Mouse (Mus musculus) stomach, embryonic 16.5 days (tissue): ENCODE measurements around the gene Zdhhc1. TPM values are rescaled to one million over a fixed set of nuclear protein-coding genes. Genes with fewer than 3 reads are reported as not detected.

ENCODE experiments used
- ATAC-seq: fragments of 200-750 bp; cut with Nextera tagmentation; 2 replicates; pipeline ENCODE4 v1.8.0; 2017; ENCODE audit warnings: moderate number of reproducible peaks, moderate TSS enrichment; ENCODE audit not compliant: insufficient read depth, low FRiP score
- H3K27ac ChIP-seq: fragments of 300-500 bp; sonication (generic); 2 replicates; pipeline ENCODE4 v1.5.1; 2014; ENCODE audit warnings: low read length
- H3K27me3 ChIP-seq: fragments of 300-500 bp; sonication (generic); 2 replicates; pipeline ENCODE4 v1.6.1; 2014; ENCODE audit warnings: low read length, control low read depth, mixed read lengths; ENCODE audit not compliant: control insufficient read depth, insufficient read depth
- H3K36me3 ChIP-seq: fragments of 300-500 bp; sonication (generic); 2 replicates; pipeline ENCODE4 v1.6.1; 2014; ENCODE audit warnings: low read length; ENCODE audit not compliant: control insufficient read depth, insufficient read depth
- H3K4me1 ChIP-seq: fragments of 300-500 bp; sonication (generic); 2 replicates; pipeline ENCODE4 v1.6.1; 2014; ENCODE audit warnings: low read length, control low read depth, mixed read lengths; ENCODE audit not compliant: control insufficient read depth, insufficient read depth
- H3K4me2 ChIP-seq: fragments of 300-500 bp; sonication (generic); 2 replicates; pipeline ENCODE4 v1.6.1; 2014; ENCODE audit warnings: low read depth, low read length, mixed read lengths
- H3K4me3 ChIP-seq: fragments of 300-500 bp; sonication (generic); replicated peaks from 2 replicates; pipeline ENCODE4 v1.5.1; 2014; ENCODE audit warnings: mild to moderate bottlenecking, low read length
- H3K9ac ChIP-seq: fragments of 300-500 bp; sonication (generic); 2 replicates; pipeline ENCODE4 v1.6.1; 2014; ENCODE audit warnings: low read length
- H3K9me3 ChIP-seq: fragments of 300-500 bp; sonication (generic); replicated peaks from 2 replicates; pipeline ENCODE4 v1.6.1; 2016; ENCODE audit warnings: low read length, control low read depth; ENCODE audit not compliant: control insufficient read depth
- WGBS: fragments of 180-500 bp; shearing (Covaris S2); extraction: QIAGEN DNeasy Blood & Tissue Kit; methylation state at CpG from one replicate; pipeline ENCODE4 v1.1.7; 2014; 5-methylcytosine and 5-hydroxymethylcytosine counted together
- polyA plus RNA-seq: library from polyadenylated mRNA; unstranded; fragments of >200 nt; fragmentation: Nextera tagmentation; extraction: Ambion mirVana; gene quantifications from 2 replicates; pipeline ENCODE4 v1.2.1, GENCODE M21; 2015

Zdhhc1 gene
- polyA plus RNA-seq, 1 experiment from 2014 or later, result 33.8 TPM

DNA sequence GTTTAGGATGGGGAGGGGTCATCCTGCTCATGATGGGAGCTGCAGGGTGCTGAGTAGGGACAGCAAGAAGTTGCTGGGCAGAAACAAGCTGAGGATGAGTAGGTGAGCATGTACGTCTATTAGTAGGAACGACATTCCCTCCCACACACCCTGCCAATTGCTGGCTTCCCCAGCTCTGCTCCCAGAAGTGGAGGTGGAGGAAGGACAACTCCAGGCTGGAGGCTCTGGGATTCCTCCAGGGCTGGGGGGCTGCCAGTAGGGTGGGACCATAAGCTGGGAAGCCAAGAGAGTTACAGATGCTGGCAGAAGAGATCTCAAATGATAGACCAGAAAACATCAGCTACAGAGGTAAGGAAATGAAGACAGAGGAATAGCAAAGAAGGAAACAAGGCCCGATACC is 39.8 kb upstream of the Zdhhc1 start:
- H3K4me3 ChIP-seq, result no peak overlapping the region
- H3K9me3 ChIP-seq, result no peaks in the 10 kb centered on the region
- 84% methylated on average over 3 of the region's 3 CpGs for WGBS
- no peak overlapping the region for H3K4me2 ChIP-seq
- no peak overlapping the region for H3K9ac ChIP-seq
- peaks cover 16% of the 10 kb centered on the region for H3K4me1 ChIP-seq
- H3K27me3 ChIP-seq, result no peaks in the 10 kb centered on the region
- ATAC-seq, result no peak
- H3K36me3 ChIP-seq, result peaks cover 4% of the 10 kb centered on the region; the same call in 1 of the 2 replicates
- H3K27ac ChIP-seq, result no peak overlapping the region

DNA sequence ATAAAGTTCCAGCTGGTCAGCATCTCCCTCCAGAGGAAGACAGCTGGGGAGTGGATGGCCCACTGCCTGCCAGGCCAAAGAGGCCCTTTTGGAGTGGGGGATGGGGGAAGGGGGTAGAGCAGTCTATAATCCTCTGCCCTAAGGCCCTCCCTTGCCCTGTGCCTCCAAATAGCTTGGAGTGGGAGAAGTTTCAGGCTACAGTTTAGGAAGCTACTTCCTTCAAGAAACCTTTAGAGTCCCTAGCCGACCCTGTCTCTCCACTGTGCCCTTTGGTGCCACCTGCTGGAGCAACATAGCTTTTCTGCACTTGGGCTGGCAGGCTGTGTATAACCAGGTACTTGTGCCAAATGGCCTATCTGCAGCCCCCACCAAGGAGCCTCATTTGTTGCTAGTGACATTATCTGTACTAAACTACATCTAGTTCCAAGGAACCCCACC is 37.2 kb upstream of the Zdhhc1 start:
- 0% methylated on average over 1 of the region's 1 CpGs for WGBS
- peak overlapping the region; percentile 80 for H3K27ac ChIP-seq
- H3K4me3 ChIP-seq, result no peak overlapping the region
- H3K27me3 ChIP-seq, result no peaks in the 10 kb centered on the region
- peak; percentile 83 for ATAC-seq
- no peak overlapping the region for H3K9ac ChIP-seq
- H3K4me1 ChIP-seq, result peaks cover 16% of the 10 kb centered on the region
- H3K4me2 ChIP-seq, result no peak overlapping the region
- no peaks in the 10 kb centered on the region for H3K9me3 ChIP-seq
- H3K36me3 ChIP-seq, result no peaks in the 10 kb centered on the region

DNA sequence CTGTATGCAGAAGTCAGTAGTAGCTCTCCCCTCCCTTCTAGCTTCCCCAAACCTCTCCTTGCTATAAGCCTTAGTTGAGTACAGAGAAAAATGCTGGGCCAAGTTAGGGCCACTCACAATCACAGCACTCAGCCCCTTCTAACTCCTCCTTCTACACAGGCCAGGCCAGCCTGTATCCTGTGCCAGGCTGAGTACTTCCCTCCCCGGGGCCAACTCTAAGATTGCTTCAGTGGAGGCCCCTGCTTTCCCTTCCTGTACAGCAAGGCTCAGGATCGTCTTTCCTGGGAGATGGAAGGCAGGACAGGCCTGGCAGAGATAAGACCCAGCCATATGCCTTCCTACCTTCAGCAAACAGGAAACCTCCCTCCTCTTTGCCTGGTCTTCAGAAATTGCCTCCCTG is 36.7 kb upstream of the Zdhhc1 start:
- Histone ChIP-seq H3K27me3 (no peaks in the 10 kb centered on the region), H3K4me2 (no peak overlapping the region), H3K36me3 (no peaks in the 10 kb centered on the region), H3K4me3 (no peak overlapping the region), H3K27ac (peak overlapping the region; percentile 80), H3K9ac (no peak overlapping the region), H3K4me1 (peaks cover 16% of the 10 kb centered on the region), H3K9me3 (no peaks in the 10 kb centered on the region)
- peak; percentile 74 for ATAC-seq
- WGBS, result 16% methylated on average over 2 of the region's 2 CpGs

DNA sequence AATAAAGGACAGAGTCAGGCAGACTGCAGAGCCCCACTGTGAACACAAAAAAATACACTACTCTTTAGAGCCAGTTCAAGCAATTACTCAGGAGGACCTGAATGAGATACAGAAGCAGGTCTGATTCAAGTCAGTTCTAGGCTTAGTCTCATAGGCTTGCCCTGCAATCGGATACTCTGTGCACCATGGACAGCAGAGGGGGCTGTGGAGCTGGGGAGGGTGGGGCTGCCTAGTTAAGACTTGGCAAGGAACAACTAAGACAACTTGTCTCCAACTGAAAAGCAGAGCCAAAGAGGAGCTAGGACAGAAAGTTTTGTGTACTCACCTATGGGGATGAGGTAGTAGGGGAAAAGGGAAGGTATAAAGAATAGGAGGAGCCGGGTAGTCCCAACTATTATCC is 35.1 kb upstream of the Zdhhc1 start:
- ATAC-seq, result no peak
- 67% methylated on average over 2 of the region's 2 CpGs for WGBS

DNA sequence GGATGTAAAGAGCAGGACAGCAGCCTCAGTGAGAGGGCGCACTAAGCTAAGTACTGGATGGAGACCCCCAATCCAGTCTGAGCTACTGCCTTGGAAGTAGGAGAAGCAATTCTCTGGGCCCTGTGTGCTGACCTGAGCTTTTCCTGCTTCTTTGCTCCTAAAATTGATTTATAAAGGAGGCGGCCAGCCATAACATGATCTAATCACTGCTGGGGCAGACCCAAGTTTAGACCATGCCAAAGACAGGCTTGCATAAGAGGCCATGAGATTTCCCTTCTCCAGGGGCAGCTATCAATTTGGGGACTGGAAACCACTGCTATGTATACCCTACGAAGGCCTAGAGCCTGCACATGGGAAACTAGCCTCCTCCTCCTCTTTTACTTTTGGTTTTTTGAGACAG is 32.6 kb upstream of the Zdhhc1 start:
- no peak overlapping the region for H3K4me2 ChIP-seq
- no peak overlapping the region for H3K27ac ChIP-seq
- ATAC-seq, result no peak
- H3K27me3 ChIP-seq, result no peaks in the 10 kb centered on the region
- peaks cover 13% of the 10 kb centered on the region for H3K4me1 ChIP-seq
- no peaks in the 10 kb centered on the region for H3K9me3 ChIP-seq
- H3K36me3 ChIP-seq, result no peaks in the 10 kb centered on the region
- WGBS, result 77% methylated on average over 3 of the region's 3 CpGs
- no peak overlapping the region for H3K4me3 ChIP-seq
- H3K9ac ChIP-seq, result no peak overlapping the region

More for the DNA sequence above, 35.1 kb upstream of the Zdhhc1 start:
- H3K4me2 ChIP-seq, result no peak overlapping the region
- no peaks in the 10 kb centered on the region for H3K9me3 ChIP-seq
- H3K4me1 ChIP-seq, result peaks cover 16% of the 10 kb centered on the region
- no peak overlapping the region for H3K27ac ChIP-seq
- H3K36me3 ChIP-seq, result no peaks in the 10 kb centered on the region
- no peak overlapping the region for H3K4me3 ChIP-seq
- H3K9ac ChIP-seq, result peak overlapping the region; percentile 5; the same call in 1 of the 2 replicates
- H3K27me3 ChIP-seq, result no peaks in the 10 kb centered on the region

DNA sequence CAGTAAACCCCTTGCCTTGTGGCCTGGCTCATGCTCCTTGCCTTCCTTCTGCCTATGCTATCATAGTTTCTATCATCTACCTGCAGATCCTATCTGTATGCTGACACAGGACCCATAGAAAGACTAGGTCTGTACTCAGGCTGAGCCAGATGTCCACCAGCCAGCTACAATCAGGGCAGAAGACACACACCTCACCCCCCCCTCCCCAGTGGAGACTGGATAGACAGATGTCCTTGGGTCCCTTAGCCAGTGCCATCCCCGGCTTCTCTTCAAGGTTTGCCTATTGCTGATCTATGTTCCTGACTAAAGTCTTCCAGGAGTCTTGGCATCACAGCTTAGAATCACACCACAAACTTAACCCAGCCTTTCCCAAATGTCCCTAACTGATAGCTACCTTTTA is 31.5 kb upstream of the Zdhhc1 start:
- Histone ChIP-seq H3K4me1 (peaks cover 8% of the 10 kb centered on the region), H3K9ac (no peak overlapping the region), H3K9me3 (no peaks in the 10 kb centered on the region), H3K4me2 (no peak overlapping the region), H3K27me3 (no peaks in the 10 kb centered on the region), H3K36me3 (no peaks in the 10 kb centered on the region), H3K27ac (no peak overlapping the region), H3K4me3 (no peak overlapping the region)
- ATAC-seq, result no peak
- WGBS, result 91% methylated on average over 1 of the region's 1 CpGs

DNA sequence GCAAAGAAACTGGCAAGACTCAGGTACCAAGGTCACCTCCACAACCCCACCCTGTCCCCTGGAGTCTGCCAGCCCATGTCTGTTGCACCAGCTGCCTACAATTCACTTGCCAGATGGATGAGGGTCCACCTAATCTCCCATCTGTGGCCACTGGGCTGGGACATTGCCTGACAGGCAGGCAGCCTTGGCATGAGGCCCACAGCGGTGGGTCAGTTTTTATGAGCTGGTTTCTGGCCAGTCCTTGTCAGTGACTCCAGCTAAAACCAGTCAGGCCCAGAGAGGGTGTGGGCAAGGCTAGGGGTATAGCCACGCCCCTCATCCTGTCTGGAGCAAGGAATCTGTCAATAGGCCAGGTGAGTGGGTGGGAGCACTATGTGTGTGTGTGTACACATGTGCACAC is 30.4 kb upstream of the Zdhhc1 start:
- Histone ChIP-seq H3K9ac (no peak overlapping the region), H3K36me3 (no peaks in the 10 kb centered on the region), H3K27me3 (no peaks in the 10 kb centered on the region), H3K4me3 (no peak overlapping the region), H3K27ac (no peak overlapping the region), H3K4me1 (peaks cover 6% of the 10 kb centered on the region; the same call in 1 of the 2 replicates), H3K4me2 (no peak overlapping the region), H3K9me3 (no peaks in the 10 kb centered on the region)
- no peak for ATAC-seq
- WGBS, result 70% methylated on average over 2 of the region's 2 CpGs

DNA sequence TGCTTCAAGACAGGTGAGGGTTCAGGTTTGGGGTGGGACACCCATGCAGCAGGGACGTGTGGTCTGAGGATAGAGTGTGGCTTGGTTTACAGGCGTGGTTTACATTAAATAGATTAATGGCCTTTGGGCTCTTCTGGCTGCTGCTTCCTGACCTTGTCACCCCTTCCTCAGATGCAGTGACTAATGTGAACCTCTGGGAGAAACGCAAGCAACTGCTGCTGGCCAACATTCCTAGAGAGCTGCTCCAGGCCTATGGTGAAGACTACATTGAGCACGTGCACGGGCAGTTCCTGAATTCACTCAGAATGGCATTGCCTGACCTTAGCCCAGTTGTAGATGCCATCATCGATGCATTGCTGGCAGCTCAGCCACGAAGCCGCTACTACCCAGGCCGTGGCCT is 26.2 kb upstream of the Zdhhc1 start:
- Histone ChIP-seq H3K27me3 (no peaks in the 10 kb centered on the region), H3K4me2 (no peak overlapping the region), H3K9me3 (no peaks in the 10 kb centered on the region), H3K36me3 (no peaks in the 10 kb centered on the region), H3K4me1 (peaks cover 19% of the 10 kb centered on the region), H3K4me3 (no peak overlapping the region), H3K27ac (no peak overlapping the region), H3K9ac (0 out of 2 replicates have a peak overlapping the region, but pooled peaks have one; percentile 9)
- no peak for ATAC-seq
- whole genome bisulfite sequencing, result 41% methylated on average over 9 of the region's 9 CpGs

DNA sequence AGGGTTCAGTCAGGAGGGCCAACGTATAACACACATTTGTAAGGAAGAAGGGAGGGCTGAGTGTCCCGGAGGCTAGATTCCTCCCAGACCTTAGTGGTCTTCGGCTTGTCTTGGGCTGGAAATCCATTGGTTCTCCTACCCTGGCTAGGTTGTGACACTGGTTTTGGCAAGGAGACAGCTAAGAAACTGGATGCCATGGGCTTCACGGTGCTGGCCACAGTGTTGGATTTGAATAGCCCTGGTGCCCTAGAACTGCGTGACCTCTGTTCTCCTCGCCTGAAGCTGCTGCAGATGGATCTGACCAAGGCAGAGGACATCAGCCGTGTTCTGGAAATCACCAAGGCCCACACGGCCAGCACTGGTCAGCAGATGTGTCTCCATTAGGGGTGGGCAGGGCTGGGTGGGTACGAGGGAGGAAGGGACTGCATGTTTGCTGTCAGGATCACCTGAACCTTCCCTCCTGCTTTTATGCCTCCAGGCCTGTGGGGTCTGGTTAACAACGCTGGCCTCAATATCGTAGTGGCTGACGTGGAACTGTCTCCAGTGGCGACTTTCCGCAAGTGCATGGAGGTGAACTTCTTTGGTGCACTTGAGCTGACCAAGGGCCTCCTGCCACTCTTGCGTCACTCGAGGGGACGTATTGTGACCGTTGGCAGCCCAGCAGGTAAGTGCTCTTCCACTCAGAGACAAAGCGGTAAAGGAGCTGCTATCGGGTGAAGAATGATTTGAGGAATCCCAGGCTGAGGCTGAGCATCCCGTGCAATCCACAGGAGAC is 25.5 kb upstream of the Zdhhc1 start:
- H3K9me3 ChIP-seq, result no peaks in the 10 kb centered on the region
- no peak overlapping the region for H3K9ac ChIP-seq
- H3K36me3 ChIP-seq, result no peaks in the 10 kb centered on the region
- H3K27me3 ChIP-seq, result no peaks in the 10 kb centered on the region
- H3K4me2 ChIP-seq, result no peak overlapping the region
- no peak overlapping the region for H3K4me3 ChIP-seq
- no peak for ATAC-seq
- peaks cover 19% of the 10 kb centered on the region for H3K4me1 ChIP-seq
- no peak overlapping the region for H3K27ac ChIP-seq
- WGBS, result 73% methylated on average over 21 of the region's 21 CpGs
